Mouse (Mus musculus) lung, adult 2 months (tissue): ENCODE results near the gene Slc15a5.

Experiments used
- CTCF ChIP-seq: fragments of 200-500 bp; IDR thresholded peaks from 2 replicates; pipeline ENCODE4 v1.5.1; 2011; ENCODE audit warnings: mild to moderate bottlenecking, low read length, control low read depth; ENCODE audit not compliant: insufficient read depth
- POLR2A ChIP-seq: fragments of 200-500 bp; IDR thresholded peaks from 2 replicates; pipeline ENCODE4 v1.6.1; 2011; ENCODE audit warnings: low read depth, mild to moderate bottlenecking, control low read depth, low read length, borderline replicate concordance; ENCODE audit errors: extremely low read depth

- 0 out of 2 replicates have a peak, but pooled peaks have one; percentile 28 for TF ChIP-seq CTCF
- TF ChIP-seq POLR2A = no peak
Measured at GRCm38 (mm10) chr6:138037587-138037986, 42.1 kb downstream of the Slc15a5 start.
